Mouse (Mus musculus): ENCODE measurements around the gene Sox6.

DNA sequence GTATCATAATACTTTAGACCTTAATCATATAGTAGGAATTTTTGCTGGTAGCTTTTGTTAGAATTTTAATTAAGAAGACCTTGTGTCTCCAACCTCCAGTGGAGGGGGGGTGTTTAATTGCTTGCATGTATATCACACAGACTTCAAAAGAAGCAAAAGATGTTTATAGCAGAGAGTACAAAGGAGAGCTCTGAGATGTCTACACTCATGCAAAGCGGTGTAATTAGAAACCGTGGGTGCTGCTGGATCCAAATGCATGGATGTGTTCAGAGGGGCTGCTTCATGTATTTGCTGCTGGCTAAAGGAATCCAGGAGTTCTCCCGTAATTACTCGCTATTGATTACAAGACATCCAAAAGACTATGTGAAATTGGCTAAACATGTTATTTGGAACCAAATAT, 347.5 kb downstream of the Sox6 start:
- TF ChIP-seq CTCF (conservative IDR thresholded peaks at IDR 0.05 in 1 of 2, IDR thresholded peaks at IDR 0.05 in 1 of 2; ENCODE audit: low read depth in 2 of 2, low read length in 2 of 2) (no peak), POLR2A (IDR thresholded peaks at IDR 0.05; ENCODE audit: low read depth, low read length) (no peak), USF1 (IDR thresholded peaks at IDR 0.05; ENCODE audit: low read depth, low read length) (no peak), MAZ (IDR thresholded peaks at IDR 0.05; ENCODE audit: low read depth, low read length) (no peak), ZKSCAN1 (IDR thresholded peaks at IDR 0.05; ENCODE audit: borderline replicate concordance, low read depth, low read length) (no peak), USF2 (conservative IDR thresholded peaks at IDR 0.05; ENCODE audit: low read depth, low read length) (no peak), ELF1 (IDR thresholded peaks at IDR 0.05; ENCODE audit: low read depth, low read length) (no peak)
